Mouse (Mus musculus) cerebellum, adult 8-10 months (tissue): ENCODE results near the gene Ankrd27.

Source experiments
- DNase-seq: peaks from one replicate; pipeline ENCODE4 v3.0.0; 2022

Gene Ankrd27

DNA sequence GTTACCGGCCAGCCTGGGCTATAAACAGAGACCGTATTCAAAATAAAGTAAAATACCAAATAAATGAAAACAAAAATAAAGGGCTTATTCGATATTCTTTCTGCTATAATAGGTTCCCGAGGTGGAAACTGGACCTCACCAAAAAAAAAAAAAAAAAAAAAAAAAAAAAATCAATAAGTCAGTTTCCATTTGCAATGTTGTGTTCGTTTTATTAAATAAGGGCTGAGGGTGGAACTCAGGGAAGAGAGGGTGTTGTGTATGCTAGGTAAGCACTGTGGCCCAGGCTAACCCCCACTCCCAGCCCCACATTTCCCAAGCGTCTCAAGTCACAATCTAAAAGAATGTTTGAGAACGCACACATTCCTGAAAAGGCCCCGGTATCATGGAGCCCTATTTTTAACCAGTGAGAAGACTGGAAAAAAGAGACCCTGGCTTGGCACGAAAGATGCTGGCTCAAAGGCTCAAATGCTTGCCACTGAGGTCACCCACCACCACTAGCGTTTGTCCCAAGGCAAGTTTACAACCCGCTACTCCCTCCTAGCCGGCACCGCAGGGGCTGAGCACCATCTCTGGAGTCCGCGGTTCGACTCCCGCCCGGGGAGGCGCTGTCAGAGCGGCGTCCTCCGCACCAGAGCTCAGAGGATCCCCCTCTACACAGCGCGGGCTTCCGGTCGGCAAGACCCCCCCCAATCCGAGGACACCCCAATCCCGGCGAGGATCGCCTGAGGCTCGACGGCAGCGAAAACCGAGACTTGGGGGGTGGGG, 60.5 kb downstream of the Ankrd27 start:
- DNase-seq = peak; percentile 29

GRCm38 (mm10) chr7:35647101-35647698, 61.2 kb downstream of the Ankrd27 start, which contains the start of gene Pdcd5:
Pdcd5 (minus strand) TSS chr7:35647521.
- DNase-seq = peak; percentile 97

DNA sequence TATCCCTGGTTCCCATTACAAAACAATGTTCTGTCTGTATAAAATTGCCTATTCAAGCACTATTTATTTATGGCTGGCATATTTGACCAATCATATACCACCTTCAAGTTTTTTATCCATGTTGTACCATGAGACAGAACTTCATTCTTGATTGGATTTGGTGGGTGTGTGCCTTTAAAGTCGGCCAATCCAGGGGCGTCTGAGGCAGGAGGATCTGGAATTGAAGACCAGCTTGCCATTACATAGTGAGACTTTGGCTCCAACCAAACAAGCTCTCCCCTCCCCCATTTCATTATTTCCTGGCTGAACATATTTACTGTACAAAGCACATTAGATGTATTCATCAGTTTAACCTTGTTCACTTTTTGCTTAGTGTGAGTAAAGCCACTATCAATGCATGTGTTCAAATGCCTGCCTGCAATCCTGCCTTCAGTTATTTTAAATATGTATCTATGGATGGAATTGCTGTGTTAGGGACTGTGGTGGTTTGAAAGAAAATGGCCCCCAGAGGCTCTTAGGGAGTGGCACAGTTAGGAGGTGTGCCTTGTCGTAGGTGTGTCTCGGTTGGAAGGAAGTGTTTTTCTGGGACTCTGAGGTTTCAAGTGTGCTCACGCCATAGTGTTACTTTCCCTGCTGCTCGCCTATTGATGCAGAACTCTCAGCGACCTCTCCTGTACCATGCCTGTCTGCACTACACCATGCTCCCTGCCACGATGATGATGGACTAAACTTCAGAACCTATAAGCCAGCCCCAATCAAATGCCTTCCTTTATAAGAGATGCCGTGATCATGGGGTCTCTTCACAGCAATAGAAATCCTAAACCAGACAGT, 62.4 kb downstream of the Ankrd27 start:
- no peak for DNase-seq

- DNase-seq = no peak
Measured at GRCm38 (mm10) chr7:35649071-35649470, 63.0 kb downstream of the Ankrd27 start.

DNA sequence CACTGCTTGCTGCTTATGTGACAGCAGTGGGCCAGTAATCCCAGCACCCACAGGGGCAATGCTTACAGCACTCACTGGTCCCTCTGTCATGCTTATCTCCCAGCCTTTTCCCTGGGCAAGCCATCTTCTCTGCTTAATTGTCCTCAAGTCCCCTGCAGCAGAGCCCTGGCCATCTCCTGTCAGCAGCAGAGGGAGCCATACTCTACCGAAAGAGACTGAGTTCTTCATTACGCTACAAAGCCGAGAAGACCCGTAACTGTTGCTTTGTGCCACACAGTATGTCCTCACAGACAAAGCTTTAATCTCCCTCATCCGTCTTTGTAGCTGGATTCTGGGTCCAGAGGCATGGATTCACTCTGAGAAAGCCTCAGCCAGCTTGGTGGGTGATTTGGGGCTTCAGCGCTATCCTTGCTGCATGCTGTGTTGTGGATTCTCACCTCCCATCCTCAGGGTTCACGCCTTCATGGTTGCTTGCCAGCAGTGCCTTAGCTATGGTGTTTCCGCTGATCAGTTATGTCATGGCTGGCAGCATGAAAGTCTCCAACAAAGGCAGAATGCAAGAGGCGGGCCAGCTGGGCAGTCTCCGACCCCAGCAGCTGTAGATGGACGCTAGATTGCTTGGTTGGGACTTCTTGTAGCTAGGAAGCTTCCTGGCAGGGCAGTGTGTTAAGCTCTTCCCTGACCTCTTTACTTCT, 64.8 kb downstream of the Ankrd27 start:
- no peak for DNase-seq

GRCm38 (mm10) chr7:35651583-35652270, 65.7 kb downstream of the Ankrd27 start:
- DNase-seq = no peak

- no peak for DNase-seq
Measured at GRCm38 (mm10) chr7:35657829-35658228, 71.8 kb downstream of the Ankrd27 start.

DNA sequence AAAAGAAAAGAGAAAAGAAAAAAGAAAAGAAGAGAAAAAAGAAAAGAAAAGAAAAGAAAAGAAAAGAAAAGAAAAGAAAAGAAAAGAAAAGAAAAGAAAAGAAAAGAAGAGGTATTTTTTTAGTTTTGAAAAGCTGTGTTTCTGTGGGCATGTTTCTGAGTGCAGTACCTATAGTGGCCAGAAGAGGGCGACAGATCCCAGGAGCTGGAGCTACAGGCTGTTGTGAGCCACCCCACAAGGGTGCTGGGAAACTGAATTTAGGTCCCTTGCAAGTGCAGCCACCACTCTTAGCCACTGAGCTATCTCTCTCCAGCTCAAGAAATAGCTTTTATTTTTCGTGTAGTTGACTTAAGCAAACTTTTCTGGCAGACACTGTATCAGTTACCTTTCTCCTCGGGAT, 73.1 kb downstream of the Ankrd27 start:
- DNase-seq = no peak

DNA sequence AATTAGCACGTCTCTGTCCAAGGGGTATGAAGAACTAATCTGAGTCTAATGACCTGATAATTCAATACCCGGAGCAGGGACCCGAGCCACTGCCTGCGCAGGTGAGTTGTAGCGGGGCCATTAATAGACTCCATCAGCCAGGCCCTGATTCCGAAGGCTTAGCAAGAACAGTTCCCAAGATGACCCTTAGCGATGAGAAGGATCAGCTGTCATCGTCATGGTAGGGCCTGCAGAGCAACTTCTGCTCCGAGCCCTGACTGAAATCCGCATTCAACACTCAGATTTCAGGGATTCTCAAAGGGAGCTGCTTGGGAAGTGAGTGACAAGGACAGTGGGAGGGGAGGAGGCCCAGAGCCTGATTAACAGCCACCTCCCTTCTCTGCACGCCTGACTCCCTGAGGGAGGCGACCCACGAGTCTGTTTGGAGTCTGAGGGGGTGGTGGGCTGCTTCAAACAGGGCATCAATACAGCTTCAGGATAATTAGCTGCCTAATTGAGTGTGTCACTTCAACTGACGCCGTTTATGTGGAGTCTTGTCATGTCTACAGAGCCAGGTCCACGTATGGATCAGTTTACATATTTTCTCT, 77.8 kb downstream of the Ankrd27 start:
- DNase-seq = no peak

DNA sequence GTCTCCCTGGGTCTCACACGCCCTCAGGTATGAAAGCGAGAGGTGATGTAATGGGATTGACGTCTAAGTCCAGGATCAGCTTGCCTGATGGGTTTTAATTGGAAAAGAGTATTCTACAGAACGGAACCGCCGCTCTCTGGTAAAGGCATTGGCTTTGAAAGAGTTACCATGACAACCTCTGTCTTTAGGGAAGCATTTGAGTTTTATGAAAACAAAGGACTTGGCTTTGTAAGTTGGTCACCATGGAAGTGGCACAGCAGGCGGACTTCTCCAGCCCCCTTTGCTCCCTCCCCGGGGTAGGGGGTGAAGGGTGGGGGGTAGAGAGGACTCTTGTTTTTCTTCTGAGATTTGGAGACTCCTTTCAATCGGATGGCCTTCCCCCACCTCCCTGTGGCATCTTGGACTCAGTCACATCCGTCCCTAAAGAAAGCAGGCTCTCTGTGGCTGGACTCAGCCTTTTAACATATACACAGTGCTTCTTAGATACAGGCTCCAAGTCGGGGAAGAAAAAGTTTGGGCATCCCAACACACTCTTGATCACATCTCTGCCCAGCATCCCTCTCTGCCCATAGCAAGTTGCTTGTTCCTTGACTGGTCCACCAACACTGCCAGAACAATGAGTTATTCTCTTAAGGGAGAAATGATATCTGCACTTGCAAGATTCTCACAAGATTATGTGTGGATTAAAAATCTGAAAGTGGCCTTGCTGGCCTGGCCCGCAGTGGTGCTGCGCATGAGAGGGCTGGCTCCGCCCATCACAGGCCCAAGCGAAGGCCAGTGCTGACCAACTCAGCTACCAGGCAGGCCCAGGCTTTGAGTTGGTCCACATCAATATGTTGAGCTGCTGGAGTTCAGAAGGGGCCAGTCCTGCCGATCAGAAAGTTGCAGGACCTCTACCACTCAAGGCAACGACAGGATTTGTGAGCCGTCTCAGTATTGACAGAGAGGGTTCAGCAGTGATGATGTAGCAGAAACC, 82.3 kb downstream of the Ankrd27 start:
- DNase-seq = no peak

GRCm38 (mm10) chr7:35678976-35679375, 92.9 kb downstream of the Ankrd27 start:
- DNase-seq = no peak

DNA sequence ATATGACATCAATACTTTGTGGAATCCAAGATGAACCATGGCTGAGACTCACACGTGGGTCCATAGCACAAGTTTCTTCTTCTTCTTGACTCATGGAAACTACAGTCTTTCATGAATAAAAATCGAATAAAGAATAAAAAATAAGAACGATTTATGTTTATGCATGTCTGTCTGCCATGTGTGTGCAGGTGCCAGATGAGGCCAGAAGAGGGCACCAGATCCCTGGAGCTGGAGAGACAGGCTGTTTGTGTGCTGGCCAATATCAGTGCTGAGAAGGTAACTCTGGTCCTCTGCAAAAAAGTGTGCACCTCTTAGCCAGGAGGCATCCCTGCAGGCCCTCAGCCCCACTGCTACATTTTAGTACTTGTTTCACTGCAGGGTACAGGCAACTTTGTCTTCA, 95.5 kb downstream of the Ankrd27 start:
- DNase-seq = no peak

- DNase-seq = no peak
Measured at GRCm38 (mm10) chr7:35683409-35684122, 97.5 kb downstream of the Ankrd27 start.

DNA sequence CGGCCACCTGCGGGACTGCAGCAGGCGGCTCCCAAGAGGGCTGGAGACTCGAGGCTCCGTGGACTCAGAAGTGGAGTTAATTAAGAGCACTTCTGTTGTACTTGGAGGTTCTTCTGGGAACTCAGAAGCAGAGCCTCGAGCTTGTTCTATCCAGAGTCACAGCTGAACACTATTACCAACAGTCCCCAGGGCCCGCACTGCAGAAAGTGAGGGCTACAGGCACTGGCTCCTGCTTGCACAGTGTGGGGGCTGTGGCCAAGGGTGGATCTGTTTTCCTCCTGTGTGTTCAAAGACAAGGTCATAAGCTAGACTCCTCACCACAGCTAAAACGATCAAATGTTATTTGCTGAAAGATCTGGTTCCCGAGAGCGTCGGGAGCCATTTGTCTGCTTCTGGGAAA, 100.2 kb downstream of the Ankrd27 start:
- DNase-seq = no peak

GRCm38 (mm10) chr7:35686756-35687155, 100.7 kb downstream of the Ankrd27 start:
- DNase-seq = peak; percentile 53

DNA sequence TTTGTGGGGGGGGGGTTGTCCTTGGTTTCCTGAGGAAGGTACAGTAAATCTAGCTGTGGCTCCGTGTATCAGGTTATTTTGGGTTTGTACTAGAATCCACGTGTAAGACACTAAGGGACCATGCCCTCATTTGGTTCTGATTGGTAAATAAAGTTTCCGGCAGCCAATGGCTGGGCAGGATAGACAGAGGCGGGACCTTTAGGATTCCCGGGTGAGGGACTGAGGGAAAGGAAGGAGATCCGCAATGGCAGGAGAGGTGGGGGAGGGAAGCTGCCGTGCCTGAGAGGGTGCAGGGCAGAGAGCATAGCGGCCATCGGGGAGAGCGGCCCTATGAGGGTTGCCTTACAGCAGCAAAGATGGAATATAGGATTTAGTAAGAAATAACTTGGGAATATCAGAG, 101.2 kb downstream of the Ankrd27 start:
- DNase-seq = no peak

GRCm38 (mm10) chr7:35688276-35688675, 102.2 kb downstream of the Ankrd27 start:
- DNase-seq = no peak
